Mouse (Mus musculus) E14TG2a.4 (cell line): ENCODE measurements around the gene Kcna6.

Experiments
- H3K27me3 ChIP-seq: 2 replicates; pipeline ENCODE4 v1.6.1; 2014; ENCODE audit warnings: low read length, control low read depth; ENCODE audit not compliant: insufficient read depth
- H3K36me3 ChIP-seq: 2 replicates; pipeline ENCODE4 v1.6.1; 2014; ENCODE audit warnings: low read length, control low read depth; ENCODE audit not compliant: insufficient read depth
- H3K4me1 ChIP-seq: replicated peaks from 2 replicates; pipeline ENCODE4 v1.6.1; 2014; ENCODE audit warnings: low read depth, low read length, control low read depth
- H3K4me3 ChIP-seq: replicated peaks from 2 replicates; pipeline ENCODE4 v1.5.1; 2014; ENCODE audit warnings: mild to moderate bottlenecking, low read length
- H3K9me3 ChIP-seq: 2 replicates; pipeline ENCODE4 v1.6.1; 2014; ENCODE audit warnings: low read length, control low read depth
- CTCF ChIP-seq: conservative IDR thresholded peaks from 2 replicates; pipeline ENCODE4 v1.5.1; 2014; ENCODE audit warnings: low read length
- NANOG ChIP-seq: IDR thresholded peaks from 2 replicates; pipeline ENCODE4 v1.6.1; 2014; ENCODE audit warnings: borderline replicate concordance, low read length, mixed read lengths
- POU5F1 ChIP-seq: IDR thresholded peaks from 2 replicates; pipeline ENCODE4 v1.6.1; 2014; ENCODE audit warnings: low read length, borderline replicate concordance

Kcna6 gene

DNA sequence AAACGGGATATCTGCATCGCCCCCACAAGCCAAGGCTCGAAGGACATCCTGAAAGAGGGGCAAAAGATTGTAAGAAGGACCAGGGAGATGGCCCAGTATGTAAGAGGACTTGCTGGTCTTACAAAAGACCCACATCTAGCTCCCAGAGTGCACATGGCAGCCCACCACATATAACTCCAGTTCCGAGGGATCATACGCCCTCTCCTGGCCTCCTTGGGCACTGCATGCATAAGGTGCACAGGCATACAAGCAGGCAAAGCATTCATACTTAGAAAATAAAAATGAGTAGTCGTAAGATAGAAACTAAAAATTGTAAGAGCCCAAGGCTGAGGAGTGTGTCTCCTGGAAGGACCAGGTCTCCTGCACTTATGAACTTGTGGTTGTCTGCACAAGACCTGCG, 61.5 kb downstream of the Kcna6 start:
- Histone ChIP-seq H3K9me3 (no peaks in the 10 kb centered on the region), H3K4me3 (no peak overlapping the region), H3K27me3 (peaks cover 22% of the 10 kb centered on the region), H3K4me1 (no peaks in the 10 kb centered on the region), H3K36me3 (no peaks in the 10 kb centered on the region)
- TF ChIP-seq POU5F1 (no peak), CTCF (peak; percentile 85)

- Histone ChIP-seq H3K4me1 (peaks cover 12% of the 10 kb centered on the region), H3K36me3 (no peaks in the 10 kb centered on the region), H3K9me3 (no peaks in the 10 kb centered on the region), H3K4me3 (no peak overlapping the region), H3K27me3 (peaks cover 21% of the 10 kb centered on the region)
- TF ChIP-seq CTCF, result no peak
- no peak for TF ChIP-seq POU5F1
- no peak for TF ChIP-seq NANOG
Observed at GRCm38 (mm10) chr6:126667001-126667400, 73.5 kb downstream of the Kcna6 start.

GRCm38 (mm10) chr6:126666091-126666490, 74.4 kb downstream of the Kcna6 start:
- TF ChIP-seq CTCF, result no peak
- H3K4me1 ChIP-seq, result peaks cover 12% of the 10 kb centered on the region
- no peaks in the 10 kb centered on the region for H3K36me3 ChIP-seq
- peaks cover 25% of the 10 kb centered on the region for H3K27me3 ChIP-seq
- H3K9me3 ChIP-seq, result no peaks in the 10 kb centered on the region
- no peak overlapping the region for H3K4me3 ChIP-seq

DNA sequence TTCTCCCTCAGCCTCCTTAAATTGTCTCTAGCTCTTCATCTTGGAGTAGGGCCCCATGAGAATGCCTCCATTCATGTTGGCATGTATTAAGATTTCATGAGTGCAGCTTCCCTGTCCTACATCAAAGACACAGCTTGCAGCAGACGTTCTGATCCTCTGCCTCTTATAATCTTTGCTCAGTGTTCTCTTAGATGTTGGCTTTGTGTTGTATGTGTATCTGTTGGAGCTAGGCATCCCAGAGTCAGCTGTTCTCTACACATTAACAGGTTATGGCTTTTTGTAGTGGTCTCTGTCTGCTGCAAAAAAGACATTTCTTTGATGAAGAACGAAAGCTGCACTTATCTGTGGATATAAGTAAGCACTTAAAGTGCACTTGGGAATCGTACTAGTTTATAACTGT, 75.9 kb downstream of the Kcna6 start:
- Histone ChIP-seq H3K36me3 (no peaks in the 10 kb centered on the region), H3K4me3 (no peak overlapping the region), H3K27me3 (peaks cover 26% of the 10 kb centered on the region), H3K4me1 (peaks cover 9% of the 10 kb centered on the region), H3K9me3 (no peaks in the 10 kb centered on the region)
- TF ChIP-seq POU5F1 (no peak), CTCF (no peak), NANOG (no peak)
